Mouse (Mus musculus) A20 (cell line): ENCODE data around the gene Rgs7bp.

Experiments used
- DNase-seq: peaks from one replicate; pipeline ENCODE4 v3.0.0-alpha.2; 2011; ENCODE audit warnings: low read depth, low spot score

The Rgs7bp gene

DNA sequence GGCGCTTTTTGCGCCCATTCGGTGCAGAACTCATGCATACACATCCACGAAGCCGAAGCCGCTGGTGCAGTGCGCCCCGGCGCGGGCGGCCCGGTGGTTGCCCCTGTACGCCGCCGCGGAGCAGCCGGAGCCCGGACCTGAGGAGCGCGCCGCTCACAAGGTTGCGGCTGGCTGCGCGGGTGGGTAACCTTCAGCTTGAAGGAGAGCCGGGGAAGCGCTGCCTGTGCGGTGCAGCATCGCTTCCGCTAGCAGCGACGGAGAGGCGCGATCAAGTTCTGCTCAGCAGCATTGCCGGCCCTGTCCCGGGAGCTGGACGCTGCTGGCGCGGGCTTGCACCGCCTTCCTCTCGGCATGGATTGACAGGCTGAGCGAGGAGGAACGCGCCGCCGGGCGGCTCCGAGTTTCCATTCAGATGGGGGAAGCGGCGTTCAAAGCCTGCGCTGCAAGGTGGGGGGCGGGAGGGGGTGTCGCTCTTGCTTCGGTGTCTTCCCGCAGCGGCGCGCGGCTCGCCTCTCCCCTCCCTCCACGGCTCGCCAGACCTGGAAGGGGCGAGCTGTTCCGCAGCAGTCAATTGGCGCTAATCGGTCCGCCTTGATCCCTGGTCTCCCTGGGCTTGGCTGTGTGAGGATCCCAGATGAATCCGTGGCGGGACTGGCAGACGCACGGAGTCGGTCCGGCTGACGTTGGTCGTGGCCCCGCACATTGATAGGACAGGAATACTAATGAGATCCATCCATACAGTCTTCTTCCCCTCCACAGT is at the start of gene Rgs7bp:
Gene Rgs7bp (minus strand): TSS at position 750 of the 760 bp plus-strand sequence.
- DNase-seq: no peak

DNA sequence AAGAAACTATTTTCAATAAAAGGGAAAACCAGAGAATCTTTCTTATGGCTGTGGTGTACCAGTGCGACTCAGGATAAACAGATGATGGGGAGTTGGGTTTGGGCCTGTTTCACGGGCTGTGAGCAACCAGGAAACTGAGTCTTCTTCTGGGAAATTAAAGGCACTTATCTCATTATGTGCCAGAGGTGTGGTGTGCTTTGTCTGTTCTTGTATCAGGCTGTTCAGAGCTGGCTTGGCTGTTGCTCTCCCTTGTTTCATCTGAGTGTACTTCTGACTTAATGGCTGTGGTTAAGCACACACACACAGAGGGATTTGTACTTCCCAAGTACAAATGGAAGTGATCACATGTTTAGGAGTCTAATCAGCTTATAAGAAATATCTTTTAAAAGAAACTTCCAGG is 49.7 kb upstream of the Rgs7bp start:
- no peak for DNase-seq

DNA sequence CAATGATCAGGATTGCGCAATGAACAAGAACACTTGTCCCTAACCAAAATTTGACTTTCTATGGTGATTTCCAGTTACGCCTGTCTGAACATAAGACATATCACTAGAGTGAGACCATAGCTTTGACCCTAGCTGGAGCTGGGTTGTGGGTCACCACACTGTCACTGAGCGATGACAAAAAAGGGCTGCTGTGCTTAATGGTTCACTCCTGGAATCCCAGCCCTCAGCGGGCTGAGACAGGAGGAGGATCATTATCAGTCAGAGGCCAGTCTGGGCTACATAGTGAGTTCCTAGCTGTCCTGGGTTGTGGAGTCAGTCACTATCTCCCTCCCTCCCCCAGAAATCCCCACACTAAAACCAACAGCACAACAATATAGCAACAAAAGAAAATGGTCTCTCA is 46.0 kb upstream of the Rgs7bp start:
- DNase-seq: no peak

DNA sequence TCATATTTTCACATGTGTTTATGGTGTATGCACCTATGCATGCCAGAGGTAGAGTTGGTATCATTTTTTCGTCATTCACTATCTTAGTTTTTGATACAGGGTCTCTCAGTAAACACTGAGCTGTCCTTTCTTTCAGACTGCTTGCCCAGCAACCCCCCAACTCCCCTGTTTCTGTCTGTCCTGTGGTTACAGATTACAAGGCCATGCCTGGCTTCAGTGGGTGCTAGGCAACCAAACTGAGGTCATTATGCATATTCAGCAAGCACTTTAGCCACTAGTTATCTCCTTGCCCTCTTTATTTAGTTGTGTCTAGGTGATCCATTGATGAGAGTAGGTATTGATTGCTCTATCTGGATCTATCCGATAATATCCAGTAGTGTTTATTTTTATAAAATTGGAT is 41.6 kb upstream of the Rgs7bp start:
- DNase-seq: no peak

DNA sequence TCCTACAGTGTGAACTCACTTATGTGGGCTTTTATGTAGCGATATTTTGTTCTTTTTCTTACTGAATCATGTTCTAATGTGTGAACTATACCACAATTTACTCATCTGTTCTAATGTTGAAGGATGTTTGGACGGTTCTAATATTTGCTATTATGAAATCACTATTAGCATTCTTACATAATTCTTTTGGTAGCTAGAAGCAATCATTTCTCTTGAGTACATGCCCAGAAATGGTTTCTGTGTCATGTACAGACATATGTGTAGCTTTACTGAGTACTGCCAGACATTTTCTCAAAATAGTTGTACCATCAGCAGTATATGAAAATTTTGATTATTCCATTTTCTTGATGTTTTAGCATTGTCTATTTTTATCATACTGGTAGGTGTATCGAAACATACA is 34.5 kb upstream of the Rgs7bp start:
- no peak for DNase-seq

DNA sequence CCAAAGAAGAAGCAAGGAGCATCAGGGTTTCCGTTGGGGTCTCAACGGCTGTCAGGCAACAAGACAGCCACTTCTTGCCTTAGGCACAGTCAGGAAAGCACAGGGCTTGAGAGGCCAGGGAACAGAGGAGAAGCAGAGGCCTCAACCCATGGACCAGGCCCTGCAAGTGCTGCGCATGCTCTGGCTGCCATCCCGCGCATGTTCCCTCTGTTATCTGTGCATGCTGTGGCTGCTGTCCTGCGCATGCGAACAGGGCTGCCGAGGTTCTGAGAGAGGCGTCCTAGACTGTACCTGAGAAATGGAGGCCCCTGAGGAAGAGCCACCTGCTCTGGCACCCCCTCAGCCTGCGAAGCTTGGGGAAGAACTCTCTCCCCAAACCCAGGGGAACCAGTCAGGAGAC is 27.1 kb upstream of the Rgs7bp start, which contains the start of gene 4933425L06Rik:
Gene 4933425L06Rik (plus strand): TSS at position 261 of the 400 bp plus-strand sequence.
- no peak for DNase-seq

GRCm38 (mm10) chr13:105066890-105067845 is 12.4 kb upstream of the Rgs7bp start:
- no peak for DNase-seq

GRCm38 (mm10) chr13:105066119-105066518 is 11.4 kb upstream of the Rgs7bp start:
- DNase-seq: no peak

DNA sequence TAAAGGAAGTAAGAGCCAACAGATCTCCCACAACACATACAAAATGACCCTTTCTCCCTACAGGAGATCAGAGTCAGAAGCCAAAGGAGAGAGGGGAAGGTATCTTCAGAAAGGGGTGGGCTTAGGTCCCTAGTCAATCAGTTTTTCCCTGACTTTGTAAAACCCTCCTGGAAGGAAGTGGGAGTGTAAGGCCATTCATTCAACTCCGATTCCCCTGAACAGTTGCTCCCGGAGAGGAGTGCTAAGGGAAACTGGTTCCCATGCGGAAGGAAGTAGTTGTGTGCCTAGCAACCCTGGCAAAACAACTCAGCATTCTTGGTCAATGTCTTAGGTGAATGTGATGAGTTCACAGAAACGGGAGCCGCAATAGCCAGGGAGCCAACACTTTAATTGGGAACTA is 644 bp upstream of the Rgs7bp start:
- no peak for DNase-seq

DNA sequence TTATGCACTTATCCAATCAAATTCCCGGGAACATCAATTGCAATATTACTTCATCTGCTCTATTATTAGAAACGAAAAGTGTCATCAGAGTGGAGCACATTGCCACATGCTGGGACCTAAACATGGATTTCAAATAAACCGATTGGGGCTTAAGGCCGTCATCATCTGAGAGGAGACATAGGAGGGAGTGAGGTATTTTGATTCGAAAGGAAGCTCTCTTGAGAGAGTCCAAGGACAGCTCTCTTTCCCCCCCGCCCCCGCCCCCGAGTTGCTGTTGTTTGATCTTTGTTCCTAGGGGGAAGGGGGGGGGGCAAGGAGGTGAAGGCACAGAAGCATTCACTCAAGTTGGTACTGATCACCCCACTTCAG is 195 bp upstream of the Rgs7bp start:
- no peak for DNase-seq

- no peak for DNase-seq
These were observed 1.1 kb downstream of the Rgs7bp start for GRCm38 (mm10) chr13:105053618-105054017.

GRCm38 (mm10) chr13:105051432-105051831 is 3.3 kb downstream of the Rgs7bp start:
- no peak for DNase-seq

GRCm38 (mm10) chr13:105048662-105049061 is 6.1 kb downstream of the Rgs7bp start:
- DNase-seq: no peak

DNA sequence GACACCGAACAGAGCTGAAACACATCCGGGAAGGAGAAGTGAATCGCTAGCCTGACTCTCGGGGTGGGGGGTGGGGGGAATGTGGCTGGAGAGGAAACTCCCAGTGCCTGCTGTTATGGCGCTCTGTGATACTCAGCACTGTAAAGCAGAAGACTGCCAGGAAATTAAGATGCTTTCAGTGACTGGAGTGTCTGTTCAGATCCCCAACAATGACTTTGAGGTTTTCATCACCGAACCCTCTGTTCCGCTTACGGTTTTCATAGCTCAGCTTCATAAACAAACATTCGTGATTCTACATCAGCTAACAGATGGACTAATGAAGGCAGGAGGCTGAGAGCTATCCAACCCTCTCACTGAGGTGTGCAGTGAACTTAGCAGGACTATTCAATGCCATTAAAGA is 7.4 kb downstream of the Rgs7bp start:
- no peak for DNase-seq

- no peak for DNase-seq
These were observed 10.8 kb downstream of the Rgs7bp start for GRCm38 (mm10) chr13:105043882-105044281.

GRCm38 (mm10) chr13:105038334-105038733 is 16.4 kb downstream of the Rgs7bp start:
- no peak for DNase-seq

DNA sequence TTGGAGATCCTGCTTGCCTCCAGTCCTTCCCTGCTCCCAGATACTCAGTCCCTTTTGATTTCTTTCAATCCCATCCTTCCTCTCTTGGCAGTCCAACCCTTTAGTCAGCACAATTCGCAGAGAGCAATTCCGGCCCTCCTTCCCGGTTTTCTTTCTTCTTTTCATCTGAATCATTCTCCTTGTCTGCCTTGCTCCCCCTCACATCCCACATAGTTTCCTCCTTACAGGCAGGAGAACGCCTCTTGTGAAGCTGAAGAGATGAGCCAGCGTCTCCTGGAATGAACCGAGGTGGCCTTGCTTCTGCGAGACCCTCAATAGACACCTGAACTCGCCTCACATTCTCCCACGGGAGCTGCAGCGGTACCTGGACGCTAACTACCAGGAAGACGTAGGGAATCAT is 16.9 kb downstream of the Rgs7bp start:
- no peak for DNase-seq

DNA sequence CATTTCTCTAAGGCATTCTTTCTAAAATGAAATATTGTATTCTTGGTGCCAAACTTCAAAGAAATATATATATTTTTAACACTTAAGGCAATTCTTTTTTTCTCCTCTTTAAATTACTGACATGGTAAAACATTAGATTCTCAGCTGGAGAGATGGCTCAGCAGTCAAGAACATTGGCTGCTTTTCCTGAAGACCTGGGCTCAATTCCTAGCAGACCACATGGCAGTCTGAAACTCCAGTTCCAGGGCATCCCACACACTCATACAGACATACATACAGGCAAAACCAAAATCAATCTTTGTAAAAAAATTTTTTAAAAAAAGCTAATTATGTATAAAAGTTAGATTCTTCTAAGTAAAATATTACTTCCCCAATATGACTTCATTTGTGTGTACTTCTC is 22.8 kb downstream of the Rgs7bp start:
- no peak for DNase-seq

DNA sequence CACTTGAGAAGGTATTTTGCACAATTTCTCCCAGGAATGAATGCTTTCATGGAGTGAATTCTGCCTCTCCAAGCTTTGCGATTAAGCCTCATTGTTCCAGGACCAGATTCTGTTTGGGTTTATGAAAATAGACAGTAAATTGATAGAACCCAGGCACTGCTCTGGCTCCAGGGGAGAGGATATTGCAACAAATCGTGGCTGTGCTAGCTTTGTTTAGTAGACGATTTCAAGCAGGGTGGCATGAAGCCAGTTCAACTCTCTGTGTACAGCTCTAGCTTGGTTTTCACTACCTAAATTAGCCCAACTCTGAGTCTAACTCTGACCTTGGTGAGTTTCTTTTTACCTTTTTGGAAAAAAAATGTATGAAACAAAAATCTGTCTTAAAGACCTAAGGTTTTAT is 26.5 kb downstream of the Rgs7bp start:
- no peak for DNase-seq

GRCm38 (mm10) chr13:105016577-105016976 is 38.2 kb downstream of the Rgs7bp start:
- DNase-seq: no peak

DNA sequence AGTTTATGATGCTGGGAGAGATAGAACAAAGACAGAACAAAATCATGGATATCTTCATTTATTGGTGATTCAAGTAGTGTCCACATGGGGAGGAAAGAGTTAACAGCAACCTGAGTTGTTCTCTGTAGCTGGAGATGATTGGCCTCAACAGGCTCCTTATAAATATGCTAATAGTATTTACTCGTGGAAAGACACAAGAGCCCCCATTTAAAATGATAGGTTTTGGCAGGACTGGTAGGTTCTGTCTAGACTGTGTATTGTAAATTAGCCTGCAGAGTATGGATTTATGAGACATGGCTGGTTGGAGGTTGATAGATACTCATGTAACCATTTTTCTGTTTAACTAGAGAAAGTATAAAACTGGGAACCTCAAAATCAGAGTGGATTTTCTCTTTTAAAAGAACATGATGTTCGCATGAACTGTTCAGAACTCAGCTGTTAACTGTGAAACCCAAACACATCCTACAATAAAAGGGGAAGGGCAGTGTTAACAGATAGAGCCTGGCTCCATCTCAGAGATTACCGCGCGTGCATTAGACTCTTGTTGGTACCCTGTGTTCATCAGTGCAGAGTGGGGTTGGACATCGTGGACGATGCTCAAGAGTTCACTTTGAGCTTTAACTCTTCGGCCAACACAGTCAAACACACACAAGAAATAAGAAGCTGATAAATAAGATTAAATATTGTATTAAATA is 38.9 kb downstream of the Rgs7bp start:
- no peak for DNase-seq

DNA sequence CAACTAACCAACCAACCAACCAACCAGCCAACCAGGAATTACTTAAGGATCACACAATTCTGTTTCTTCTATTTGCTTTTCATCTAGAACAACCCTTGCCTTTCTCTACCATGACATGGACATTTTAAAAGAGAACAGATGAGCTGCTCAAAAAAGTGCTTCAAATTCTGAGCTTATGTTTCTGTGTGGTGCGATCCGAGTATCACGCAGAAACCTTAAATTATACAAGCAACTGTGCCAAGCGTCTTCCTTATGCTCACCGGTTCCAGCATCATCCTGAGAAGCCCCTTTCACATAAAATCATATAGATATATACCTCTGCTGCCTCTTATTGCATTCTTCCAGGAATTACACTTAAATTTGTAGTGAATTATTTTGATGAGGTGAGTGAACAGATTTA is 43.4 kb downstream of the Rgs7bp start:
- no peak for DNase-seq
